ENCODE assay signal across 13 mouse cellular contexts in the genomic region with DNA sequence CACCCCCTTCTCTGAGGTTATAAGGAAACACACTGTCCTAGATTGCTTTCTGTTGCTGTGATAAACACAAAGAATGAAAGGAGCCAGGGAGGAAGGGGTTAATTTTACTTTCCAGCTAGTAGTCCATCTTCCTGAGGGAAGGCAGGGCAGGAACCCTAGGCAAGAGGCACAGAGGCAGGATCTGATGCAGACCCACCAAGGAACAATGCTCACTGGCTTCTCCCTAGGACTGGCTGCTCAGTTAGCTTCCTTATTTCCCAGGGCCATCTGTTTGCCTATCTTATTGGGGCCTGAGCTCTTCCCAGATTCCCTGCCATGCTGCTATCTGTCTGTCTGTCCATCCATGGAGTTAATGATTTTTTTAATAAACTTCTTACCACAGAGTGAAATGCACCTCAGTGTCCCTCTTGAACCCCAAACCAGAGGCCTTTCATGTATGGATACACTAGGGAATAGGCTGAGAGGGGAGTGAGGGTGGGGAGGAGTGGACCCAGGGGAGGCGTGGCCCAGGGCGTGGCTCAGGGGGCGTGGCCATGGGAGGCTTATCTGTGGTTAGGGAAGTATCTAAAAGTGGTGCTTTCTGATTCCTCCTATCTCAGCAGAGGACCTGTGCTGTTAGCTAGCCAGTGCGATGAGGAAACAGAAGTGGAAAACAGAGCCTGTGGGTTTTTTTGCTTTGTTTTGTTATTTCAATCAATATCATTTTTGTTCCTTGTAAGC.
DNase-seq lines count a peak whose midpoint lies in the region; ATAC-seq lines count a peak whose summit lies in the region.
"Had no signal": no experiment of that assay in that cellular context is flagged by ENCODE, and none has a peak within 500 bp of the region (broad histone marks: within the 10 kb centered on the region; RNA-seq: fewer than 3 reads in every experiment).

No protein-coding gene starts in this region.

- H3K27ac ChIP-seq in liver, embryonic 11.5 days (ENCODE audit: low read depth, low read length): no peak overlapping the region
- H3K27ac ChIP-seq in kidney, embryonic 15.5 days: no peak overlapping the region
- H3K27ac ChIP-seq: neural tube, embryonic 12.5 days had no signal

- no peak overlapping the region for H3K4me2 ChIP-seq in liver, embryonic 11.5 days
- no peak overlapping the region for H3K4me2 ChIP-seq in kidney, embryonic 15.5 days
- H3K4me2 ChIP-seq: neural tube, embryonic 12.5 days had no signal

- no peaks in the 10 kb centered on the region for H3K27me3 ChIP-seq in liver, embryonic 11.5 days (replicated peaks; ENCODE audit: control insufficient read depth, insufficient read depth, low read length)
- H3K27me3 ChIP-seq in kidney, embryonic 15.5 days: no peaks in the 10 kb centered on the region
- H3K27me3 ChIP-seq: neural tube, embryonic 12.5 days had no signal

- H3K36me3 ChIP-seq in liver, embryonic 11.5 days (ENCODE audit: control insufficient read depth, insufficient read depth, low read length): no peaks in the 10 kb centered on the region
- H3K36me3 ChIP-seq in kidney, embryonic 15.5 days: no peaks in the 10 kb centered on the region
- H3K36me3 ChIP-seq: neural tube, embryonic 12.5 days had no signal

- 19% methylated on average over 4 of the region's 4 CpGs for WGBS in liver, embryonic 11.5 days
- WGBS in kidney, embryonic 15.5 days: 56% methylated on average over 4 of the region's 4 CpGs

- H3K9me3 ChIP-seq in liver, embryonic 11.5 days (ENCODE audit: control insufficient read depth, low read length): peaks cover 8% of the 10 kb centered on the region; the same call in 1 of the 2 replicates
- no peaks in the 10 kb centered on the region for H3K9me3 ChIP-seq in kidney, embryonic 15.5 days (replicated peaks)

- DNase-seq in CD4-positive, CD25-positive, alpha-beta regulatory T cell, adult 2 months (ENCODE audit: low read depth, low spot score): peak; percentile 29
- DNase-seq in R1 (ENCODE audit: low read depth, low spot score): peak; percentile 24
- DNase-seq in liver, embryonic 11.5 days (ENCODE audit: low spot score): peak; percentile 51
- peak; percentile 15 to 16 for DNase-seq in spleen, postnatal 36 days (ENCODE audit: low spot score in 2 of 2)
- no peak for DNase-seq in kidney, adult 11 months
- no peak for DNase-seq in heart, adult 8-10 months (ENCODE audit: low spot score)
- DNase-seq: cerebellum, postnatal 36 days; kidney, postnatal 36 days; midbrain, embryonic 14.5 days; retina, postnatal 1 day had no signal

- no peak overlapping the region for H3K4me3 ChIP-seq in liver, embryonic 11.5 days (ENCODE audit: low read depth, low read length)
- no peak overlapping the region for H3K4me3 ChIP-seq in kidney, embryonic 15.5 days (replicated peaks)
- H3K4me3 ChIP-seq: neural tube, embryonic 12.5 days had no signal

- H3K4me1 ChIP-seq in liver, embryonic 11.5 days (replicated peaks; ENCODE audit: control insufficient read depth, insufficient read depth, low read length): peaks cover 7% of the 10 kb centered on the region
- peaks cover 5% of the 10 kb centered on the region; the same call in 1 of the 2 replicates for H3K4me1 ChIP-seq in kidney, embryonic 15.5 days
- H3K4me1 ChIP-seq: neural tube, embryonic 12.5 days had no signal

- H3K9ac ChIP-seq in liver, embryonic 11.5 days (ENCODE audit: low read depth, low read length): no peak overlapping the region
- no peak overlapping the region for H3K9ac ChIP-seq in kidney, embryonic 15.5 days
- H3K9ac ChIP-seq: neural tube, embryonic 12.5 days had no signal

- no peak for ATAC-seq in CD4-positive, CD25-positive, alpha-beta regulatory T cell, adult 4 months
- ATAC-seq in liver, embryonic 11.5 days (replicated peaks; ENCODE audit: low FRiP score): peak; percentile 53; the same call in 1 of the 2 replicates
- no peak for ATAC-seq in kidney, embryonic 15.5 days (replicated peaks; ENCODE audit: low FRiP score)

Comparison
In these comparisons a context has a peak if more than half of its experiments do, and no peak if none do; other contexts are left out.
1. DNase-seq: peak in CD4-positive, CD25-positive, alpha-beta regulatory T cell, adult 2 months (single experiment), R1 (single experiment), liver, embryonic 11.5 days (single experiment) and spleen, postnatal 36 days (2 of 2); none in kidney, adult 11 months (single experiment) and heart, adult 8-10 months (single experiment).